Mouse (Mus musculus): Measurements from ENCODE around the gene Pou2f1. TPM values are rescaled to one million over a fixed set of nuclear protein-coding genes. Genes with fewer than 3 reads are reported as not detected.

The Pou2f1 gene
- polyA plus RNA-seq, 1 experiment from 2014 or later, result 15.5 TPM

GRCm38 (mm10) chr1:166041501-166041900 is 39.0 kb upstream of the Pou2f1 start:
- no peak overlapping the region for H3K4me2 ChIP-seq
- ATAC-seq (replicated peaks; ENCODE audit: low FRiP score), result no peak
- H3K4me3 ChIP-seq (ENCODE audit: low read depth, low read length), result no peak overlapping the region
- no peaks in the 10 kb centered on the region for H3K9me3 ChIP-seq (ENCODE audit: control insufficient read depth, low read length)
- H3K9ac ChIP-seq (ENCODE audit: low read depth, low read length), result no peak overlapping the region
- no peak for DNase-seq (ENCODE audit: low spot score)
- no peaks in the 10 kb centered on the region; the same call in 1 of the 2 replicates for H3K4me1 ChIP-seq (replicated peaks; ENCODE audit: control insufficient read depth, insufficient read depth, low read length)
- no peak overlapping the region for H3K27ac ChIP-seq (ENCODE audit: low read depth, low read length)
- H3K36me3 ChIP-seq (ENCODE audit: control insufficient read depth, insufficient read depth, low read length), result no peaks in the 10 kb centered on the region
- WGBS, result 68% methylated on average over 1 of the region's 1 CpGs
- peaks cover 8% of the 10 kb centered on the region for H3K27me3 ChIP-seq (replicated peaks; ENCODE audit: control insufficient read depth, insufficient read depth, low read length)

DNA sequence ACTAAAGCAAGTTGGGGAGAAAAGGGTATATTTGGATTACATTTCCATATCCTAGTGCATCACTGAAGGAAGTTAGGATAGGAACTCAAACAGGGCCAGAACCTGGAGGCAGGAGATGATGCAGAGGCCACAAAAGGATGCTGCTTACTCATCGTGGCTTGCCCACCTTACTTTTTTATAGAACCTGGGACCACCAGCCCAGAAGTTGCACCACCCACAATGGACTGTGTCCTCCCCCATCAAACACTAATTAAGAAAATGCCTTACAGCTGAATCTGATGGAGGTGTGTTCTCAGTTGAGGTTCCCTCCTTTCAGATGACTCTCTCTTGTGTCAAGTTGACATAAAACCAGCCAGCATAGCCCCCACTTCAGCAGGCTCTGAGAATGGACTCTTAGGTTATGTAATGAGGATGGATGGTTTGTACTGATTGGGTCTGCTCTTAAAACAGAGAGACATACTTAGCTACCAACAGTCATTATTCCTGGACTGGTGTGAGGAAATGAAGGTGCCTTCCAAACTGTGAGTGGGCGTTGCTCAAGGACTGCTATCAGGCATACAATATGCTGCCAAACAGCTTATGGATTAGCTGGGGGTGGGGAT is 36.4 kb upstream of the Pou2f1 start:
- DNase-seq (ENCODE audit: low spot score), result no peak
- Histone ChIP-seq H3K9me3 (ENCODE audit: control insufficient read depth, low read length) (no peaks in the 10 kb centered on the region), H3K27ac (ENCODE audit: low read depth, low read length) (no peak overlapping the region), H3K9ac (ENCODE audit: low read depth, low read length) (no peak overlapping the region), H3K27me3 (replicated peaks; ENCODE audit: control insufficient read depth, insufficient read depth, low read length) (no peaks in the 10 kb centered on the region; the same call in 1 of the 2 replicates), H3K4me2 (no peak overlapping the region), H3K4me1 (replicated peaks; ENCODE audit: control insufficient read depth, insufficient read depth, low read length) (no peaks in the 10 kb centered on the region), H3K4me3 (ENCODE audit: low read depth, low read length) (no peak overlapping the region), H3K36me3 (ENCODE audit: control insufficient read depth, insufficient read depth, low read length) (no peaks in the 10 kb centered on the region)
- no peak for ATAC-seq (replicated peaks; ENCODE audit: low FRiP score)
- WGBS, result 63% methylated on average over 2 of the region's 2 CpGs

DNA sequence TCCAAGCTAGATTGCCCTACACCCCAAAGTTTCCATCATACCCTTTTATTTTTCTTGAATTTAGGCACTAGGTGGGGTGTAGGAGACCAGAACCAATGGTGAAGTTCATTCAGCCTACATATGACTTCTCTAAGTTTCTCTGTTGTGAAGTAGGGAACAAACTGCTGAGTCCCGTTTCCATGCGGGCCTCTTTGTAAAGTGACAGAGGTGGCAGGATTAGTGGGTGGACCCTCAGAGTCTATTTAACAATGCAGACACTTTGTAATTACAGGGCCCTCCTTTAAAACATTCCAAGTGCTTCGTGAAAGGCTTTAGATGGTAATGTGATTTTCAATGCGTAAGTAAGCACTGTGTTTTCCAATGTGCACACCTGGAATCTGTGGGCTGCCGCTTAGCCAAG is 32.6 kb upstream of the Pou2f1 start:
- H3K27ac ChIP-seq (ENCODE audit: low read depth, low read length), result no peak overlapping the region
- no peaks in the 10 kb centered on the region for H3K4me1 ChIP-seq (replicated peaks; ENCODE audit: control insufficient read depth, insufficient read depth, low read length)
- ATAC-seq (replicated peaks; ENCODE audit: low FRiP score) (no peak), DNase-seq (ENCODE audit: low spot score) (no peak)
- 62% methylated on average over 5 of the region's 5 CpGs for WGBS
- H3K4me2 ChIP-seq, result no peak overlapping the region
- no peak overlapping the region for H3K9ac ChIP-seq (ENCODE audit: low read depth, low read length)
- no peaks in the 10 kb centered on the region for H3K9me3 ChIP-seq (ENCODE audit: control insufficient read depth, low read length)
- no peak overlapping the region for H3K4me3 ChIP-seq (ENCODE audit: low read depth, low read length)
- no peaks in the 10 kb centered on the region for H3K27me3 ChIP-seq (replicated peaks; ENCODE audit: control insufficient read depth, insufficient read depth, low read length)
- no peaks in the 10 kb centered on the region for H3K36me3 ChIP-seq (ENCODE audit: control insufficient read depth, insufficient read depth, low read length)

DNA sequence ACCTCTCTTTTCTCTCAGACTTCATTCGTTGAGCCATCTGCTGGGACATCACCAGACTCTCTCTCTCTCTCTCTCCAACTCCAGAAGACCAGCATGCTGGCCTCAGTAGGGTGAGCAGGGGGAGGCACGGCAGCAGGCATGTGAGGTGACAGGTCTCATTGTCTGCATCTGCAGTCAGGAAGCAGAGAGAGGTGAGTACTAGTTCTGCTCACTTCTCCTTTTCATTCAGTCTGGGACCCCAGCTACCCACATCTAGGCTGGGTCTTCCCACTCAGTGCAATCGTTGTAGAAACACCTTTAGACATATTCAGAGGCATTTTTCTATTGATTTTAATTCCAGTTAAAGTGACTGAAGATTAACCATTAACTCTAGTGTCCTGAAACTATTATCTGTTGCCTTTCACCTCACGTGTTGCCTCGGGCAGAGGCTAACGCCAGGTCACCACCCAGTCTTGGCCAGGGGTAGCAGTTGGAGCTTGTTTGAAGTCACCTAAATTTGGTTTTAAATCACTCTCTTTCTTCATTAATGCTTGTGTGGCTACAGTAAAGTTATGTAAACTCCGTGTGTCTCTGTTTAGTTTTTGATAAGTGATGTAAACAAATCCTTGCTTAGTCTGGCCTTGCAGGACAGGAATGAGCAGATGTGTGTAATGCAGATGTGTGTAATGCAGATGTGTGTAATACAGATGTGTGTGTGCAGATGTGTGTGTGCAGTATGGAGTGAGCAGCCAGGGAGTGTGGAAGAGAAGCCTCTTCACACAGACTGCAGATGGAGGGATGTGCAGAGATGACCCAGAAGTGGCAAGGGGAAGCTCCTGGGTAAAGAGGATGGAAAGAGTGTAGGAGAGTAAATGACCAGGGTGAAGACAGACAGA is 29.4 kb upstream of the Pou2f1 start:
- Histone ChIP-seq H3K27me3 (replicated peaks; ENCODE audit: control insufficient read depth, insufficient read depth, low read length) (no peaks in the 10 kb centered on the region), H3K4me3 (ENCODE audit: low read depth, low read length) (no peak overlapping the region), H3K27ac (ENCODE audit: low read depth, low read length) (no peak overlapping the region), H3K36me3 (ENCODE audit: control insufficient read depth, insufficient read depth, low read length) (no peaks in the 10 kb centered on the region), H3K4me1 (replicated peaks; ENCODE audit: control insufficient read depth, insufficient read depth, low read length) (no peaks in the 10 kb centered on the region), H3K4me2 (no peak overlapping the region), H3K9ac (ENCODE audit: low read depth, low read length) (no peak overlapping the region), H3K9me3 (ENCODE audit: control insufficient read depth, low read length) (no peaks in the 10 kb centered on the region)
- DNase-seq (ENCODE audit: low spot score) (no peak), ATAC-seq (replicated peaks; ENCODE audit: low FRiP score) (no peak)
- 47% methylated on average over 7 of the region's 7 CpGs for WGBS

DNA sequence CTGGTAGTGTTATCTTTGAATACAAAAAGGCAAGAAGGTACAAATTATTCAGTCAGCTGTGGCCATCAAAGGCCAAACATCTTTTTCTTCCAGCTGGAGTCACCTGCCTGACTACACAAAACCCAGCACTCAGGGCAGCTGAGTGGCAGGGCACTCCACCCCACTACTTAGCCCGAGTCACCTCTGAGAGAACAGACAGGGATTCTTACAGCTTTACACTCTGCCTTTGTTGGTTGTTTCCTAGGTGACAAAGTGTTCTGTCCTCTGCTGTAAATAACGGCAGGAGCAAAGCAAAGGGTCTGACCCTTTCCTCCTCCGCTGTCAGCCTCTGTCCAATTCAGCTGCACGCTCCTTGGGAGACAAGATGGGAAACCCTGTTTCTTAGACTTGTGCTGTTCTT is 21.5 kb upstream of the Pou2f1 start:
- Histone ChIP-seq H3K4me2 (no peak overlapping the region), H3K36me3 (ENCODE audit: control insufficient read depth, insufficient read depth, low read length) (no peaks in the 10 kb centered on the region), H3K9ac (ENCODE audit: low read depth, low read length) (no peak overlapping the region), H3K4me1 (replicated peaks; ENCODE audit: control insufficient read depth, insufficient read depth, low read length) (no peaks in the 10 kb centered on the region), H3K9me3 (ENCODE audit: control insufficient read depth, low read length) (no peaks in the 10 kb centered on the region), H3K27me3 (replicated peaks; ENCODE audit: control insufficient read depth, insufficient read depth, low read length) (no peaks in the 10 kb centered on the region), H3K27ac (ENCODE audit: low read depth, low read length) (no peak overlapping the region), H3K4me3 (ENCODE audit: low read depth, low read length) (no peak overlapping the region)
- WGBS, result 64% methylated on average over 4 of the region's 4 CpGs
- DNase-seq (ENCODE audit: low spot score), result no peak
- ATAC-seq (replicated peaks; ENCODE audit: low FRiP score), result no peak

DNA sequence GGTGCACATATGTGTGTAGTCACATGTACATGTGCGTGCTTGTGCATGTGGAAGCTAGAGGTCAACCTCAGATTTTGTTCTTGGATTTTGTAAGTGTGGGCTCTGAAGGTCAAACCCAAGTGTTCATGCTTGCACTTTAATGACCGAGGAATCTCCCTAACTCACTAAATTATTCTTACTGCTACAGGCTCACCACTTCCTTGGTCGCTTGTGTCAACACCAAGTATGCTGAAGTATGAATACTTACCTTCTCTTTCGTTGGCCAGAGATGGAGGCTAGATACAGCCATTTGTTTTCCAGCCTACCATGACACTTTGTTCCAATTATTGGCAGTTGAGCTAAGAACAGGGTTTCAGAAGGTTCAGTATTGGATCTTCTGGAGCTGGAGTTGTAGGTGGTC is 14.7 kb upstream of the Pou2f1 start:
- H3K27ac ChIP-seq (ENCODE audit: low read depth, low read length), result no peak overlapping the region
- no peak for DNase-seq (ENCODE audit: low spot score)
- no peaks in the 10 kb centered on the region for H3K9me3 ChIP-seq (ENCODE audit: control insufficient read depth, low read length)
- WGBS, result 82% methylated on average over 4 of the region's 4 CpGs
- no peak overlapping the region for H3K4me2 ChIP-seq
- no peaks in the 10 kb centered on the region for H3K27me3 ChIP-seq (replicated peaks; ENCODE audit: control insufficient read depth, insufficient read depth, low read length)
- no peaks in the 10 kb centered on the region for H3K36me3 ChIP-seq (ENCODE audit: control insufficient read depth, insufficient read depth, low read length)
- H3K4me1 ChIP-seq (replicated peaks; ENCODE audit: control insufficient read depth, insufficient read depth, low read length), result no peaks in the 10 kb centered on the region; the same call in 1 of the 2 replicates
- no peak overlapping the region for H3K4me3 ChIP-seq (ENCODE audit: low read depth, low read length)
- no peak for ATAC-seq (replicated peaks; ENCODE audit: low FRiP score)
- no peak overlapping the region for H3K9ac ChIP-seq (ENCODE audit: low read depth, low read length)

DNA sequence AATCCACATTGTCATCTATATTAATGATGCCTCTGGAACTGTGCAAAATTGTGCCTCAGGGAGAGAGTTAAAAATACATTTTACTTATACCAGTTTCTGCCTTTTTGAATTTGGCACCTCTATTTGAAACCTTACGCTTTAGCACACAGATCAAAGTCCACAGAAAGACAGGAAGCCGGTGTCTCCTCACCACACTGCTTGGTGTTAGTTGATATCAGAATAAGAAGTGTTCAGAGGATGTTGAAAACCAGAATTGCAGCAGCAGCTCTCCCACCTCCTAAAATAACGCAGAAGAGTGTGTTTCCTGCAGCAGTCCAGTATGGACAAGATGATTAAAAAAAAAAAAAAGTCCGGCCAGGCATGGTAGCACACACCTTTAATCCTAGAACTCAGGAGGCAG is 13.8 kb upstream of the Pou2f1 start:
- Histone ChIP-seq H3K9ac (ENCODE audit: low read depth, low read length) (no peak overlapping the region), H3K4me3 (ENCODE audit: low read depth, low read length) (no peak overlapping the region), H3K9me3 (ENCODE audit: control insufficient read depth, low read length) (no peaks in the 10 kb centered on the region), H3K36me3 (ENCODE audit: control insufficient read depth, insufficient read depth, low read length) (no peaks in the 10 kb centered on the region), H3K4me2 (no peak overlapping the region), H3K27me3 (replicated peaks; ENCODE audit: control insufficient read depth, insufficient read depth, low read length) (no peaks in the 10 kb centered on the region), H3K27ac (ENCODE audit: low read depth, low read length) (no peak overlapping the region), H3K4me1 (replicated peaks; ENCODE audit: control insufficient read depth, insufficient read depth, low read length) (no peaks in the 10 kb centered on the region; the same call in 1 of the 2 replicates)
- no peak for DNase-seq (ENCODE audit: low spot score)
- ATAC-seq (replicated peaks; ENCODE audit: low FRiP score), result no peak
- WGBS, result 30% methylated on average over 4 of the region's 4 CpGs

GRCm38 (mm10) chr1:166014530-166014929 is 12.1 kb upstream of the Pou2f1 start:
- Histone ChIP-seq H3K27ac (ENCODE audit: low read depth, low read length) (no peak overlapping the region), H3K9me3 (ENCODE audit: control insufficient read depth, low read length) (no peaks in the 10 kb centered on the region), H3K9ac (ENCODE audit: low read depth, low read length) (no peak overlapping the region), H3K36me3 (ENCODE audit: control insufficient read depth, insufficient read depth, low read length) (no peaks in the 10 kb centered on the region), H3K27me3 (replicated peaks; ENCODE audit: control insufficient read depth, insufficient read depth, low read length) (no peaks in the 10 kb centered on the region), H3K4me2 (no peak overlapping the region), H3K4me3 (ENCODE audit: low read depth, low read length) (no peak overlapping the region), H3K4me1 (replicated peaks; ENCODE audit: control insufficient read depth, insufficient read depth, low read length) (no peaks in the 10 kb centered on the region; the same call in 1 of the 2 replicates)
- ATAC-seq (replicated peaks; ENCODE audit: low FRiP score) (peak; percentile 88), DNase-seq (ENCODE audit: low spot score) (no peak)
- 27% methylated on average over 5 of the region's 5 CpGs for WGBS

DNA sequence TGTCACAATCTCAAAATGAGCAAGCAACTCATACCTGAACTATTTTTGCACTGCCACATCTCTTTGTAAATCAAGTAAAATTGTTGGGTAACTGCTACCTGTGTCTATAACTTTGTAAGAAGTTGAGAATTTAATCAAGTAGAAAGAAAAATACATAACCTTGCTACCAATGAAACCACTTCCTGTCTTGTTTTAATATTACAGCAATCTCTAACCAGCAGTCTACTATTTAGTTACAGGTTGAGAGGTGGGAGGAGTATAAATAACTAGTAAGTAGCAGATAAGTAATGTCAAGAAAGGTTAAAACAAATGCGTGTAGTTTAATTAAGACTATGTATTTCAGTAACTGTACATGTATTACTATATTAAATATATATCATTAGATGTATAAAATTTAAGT is 7.6 kb upstream of the Pou2f1 start:
- Histone ChIP-seq H3K4me2 (no peak overlapping the region), H3K9me3 (ENCODE audit: control insufficient read depth, low read length) (no peaks in the 10 kb centered on the region), H3K9ac (ENCODE audit: low read depth, low read length) (no peak overlapping the region), H3K4me1 (replicated peaks; ENCODE audit: control insufficient read depth, insufficient read depth, low read length) (no peaks in the 10 kb centered on the region), H3K27me3 (replicated peaks; ENCODE audit: control insufficient read depth, insufficient read depth, low read length) (no peaks in the 10 kb centered on the region), H3K36me3 (ENCODE audit: control insufficient read depth, insufficient read depth, low read length) (no peaks in the 10 kb centered on the region), H3K4me3 (ENCODE audit: low read depth, low read length) (no peak overlapping the region), H3K27ac (ENCODE audit: low read depth, low read length) (no peak overlapping the region)
- 88% methylated on average over 1 of the region's 1 CpGs for WGBS
- DNase-seq (ENCODE audit: low spot score) (no peak), ATAC-seq (replicated peaks; ENCODE audit: low FRiP score) (no peak)

Measured in liver, embryonic 11.5 days (tissue).